Mouse (Mus musculus) thymus, postnatal 0 days (tissue): ENCODE measurements around the gene Ddx39. TPM values are rescaled to one million over a fixed set of nuclear protein-coding genes. Genes with fewer than 3 reads are reported as not detected.

ENCODE experiments used
- DNase-seq: peaks from one replicate; pipeline ENCODE4 v3.0.0-alpha.2; 2015; ENCODE audit warnings: low spot score
- polyA plus RNA-seq: library from polyadenylated mRNA; unstranded; fragments of >200 nt; fragmentation: Nextera tagmentation; extraction: Ambion mirVana; gene quantifications from 2 replicates; pipeline ENCODE4 v1.2.1, GENCODE M21; 2015

Ddx39 gene
- polyA plus RNA-seq, 1 experiment from 2014 or later = 325 TPM

DNA sequence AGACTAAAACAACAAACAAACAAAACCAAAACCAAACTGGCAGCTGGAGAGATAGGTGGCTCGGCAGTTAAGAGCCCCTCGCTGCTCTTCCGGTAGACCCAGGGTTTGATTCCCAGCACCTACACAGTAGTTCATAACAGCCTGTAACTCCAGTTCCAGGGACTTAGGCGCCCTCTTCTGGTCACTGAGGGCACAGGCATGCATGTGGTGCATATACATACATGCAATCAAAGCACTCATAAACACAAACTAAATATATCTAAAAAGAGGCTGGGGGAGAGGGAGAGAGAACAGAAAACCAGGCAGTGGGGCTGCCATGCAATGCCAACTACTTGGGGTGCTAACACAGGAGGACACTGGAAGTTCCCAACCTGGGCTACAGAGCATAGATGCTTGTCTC lies 22.4 kb downstream of the Ddx39 start:
- DNase-seq = no peak

- DNase-seq = no peak
Measured at GRCm38 (mm10) chr8:83737852-83738562, 23.0 kb downstream of the Ddx39 start.

GRCm38 (mm10) chr8:83738949-83739710 lies 24.2 kb downstream of the Ddx39 start:
- peak; percentile 28 for DNase-seq

DNA sequence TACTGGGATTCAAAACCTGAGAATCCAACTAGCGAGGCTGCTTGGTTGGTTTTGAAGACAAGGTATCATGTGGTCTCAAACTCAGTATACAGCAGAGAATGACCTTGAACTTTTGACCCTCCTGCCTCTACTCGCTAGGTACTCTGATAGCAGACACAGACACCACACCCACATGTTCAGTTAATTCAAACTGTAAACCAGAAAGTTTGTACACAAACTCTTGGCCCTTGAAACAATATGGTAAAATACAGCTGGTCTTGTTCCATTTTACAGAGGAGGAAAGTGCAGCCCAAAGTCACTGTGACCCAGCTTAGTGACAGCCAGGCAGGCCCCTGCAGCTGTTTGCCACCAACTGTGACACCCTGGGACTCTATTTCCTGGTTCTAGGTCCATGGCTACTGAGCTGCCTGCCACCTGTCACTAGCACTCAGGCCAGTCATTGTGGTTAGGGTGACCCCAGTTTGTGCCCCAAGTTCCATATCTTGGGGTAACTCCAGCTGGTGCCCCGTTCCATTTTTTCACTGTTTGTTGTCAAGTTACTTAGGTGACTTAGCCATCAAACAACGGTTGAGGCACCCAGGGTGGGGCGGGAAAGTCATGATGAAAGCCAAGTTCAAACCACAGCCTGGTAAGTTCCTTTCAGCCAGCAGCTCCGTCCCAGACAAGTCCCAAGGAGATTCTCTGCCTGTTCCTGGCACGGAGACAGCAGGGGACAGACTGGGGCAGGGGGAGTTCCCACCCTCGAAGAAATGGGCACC lies 24.9 kb downstream of the Ddx39 start:
- peak; percentile 92 for DNase-seq

DNA sequence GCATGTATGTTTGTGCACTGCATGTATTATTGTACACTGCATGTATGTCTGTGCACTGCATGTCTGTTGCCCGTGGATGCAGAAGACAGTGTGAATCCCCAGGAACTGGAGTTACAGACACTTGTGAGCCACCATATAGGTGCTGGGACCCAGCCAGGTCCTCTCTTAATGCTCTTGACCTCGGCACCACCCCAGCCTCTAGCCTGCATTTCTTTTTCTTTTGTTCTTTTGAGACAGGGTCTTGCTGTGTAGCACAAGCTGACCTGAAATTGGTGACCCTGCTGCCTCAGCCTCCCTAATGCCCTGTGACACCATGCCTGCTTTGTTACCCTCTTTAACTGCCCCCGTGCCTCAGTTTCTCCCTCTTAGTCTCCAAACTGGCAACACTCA lies 25.6 kb downstream of the Ddx39 start:
- DNase-seq = no peak

GRCm38 (mm10) chr8:83740976-83741741 lies 26.2 kb downstream of the Ddx39 start, which contains the start of gene Adgre5:
TSS of gene Adgre5 (minus strand) at chr8:83741326.
- peak; percentile 62 for DNase-seq

- DNase-seq = peak; percentile 62
Measured at GRCm38 (mm10) chr8:83741849-83742655, 27.1 kb downstream of the Ddx39 start.

GRCm38 (mm10) chr8:83742968-83743367 lies 28.0 kb downstream of the Ddx39 start:
- no peak for DNase-seq

DNA sequence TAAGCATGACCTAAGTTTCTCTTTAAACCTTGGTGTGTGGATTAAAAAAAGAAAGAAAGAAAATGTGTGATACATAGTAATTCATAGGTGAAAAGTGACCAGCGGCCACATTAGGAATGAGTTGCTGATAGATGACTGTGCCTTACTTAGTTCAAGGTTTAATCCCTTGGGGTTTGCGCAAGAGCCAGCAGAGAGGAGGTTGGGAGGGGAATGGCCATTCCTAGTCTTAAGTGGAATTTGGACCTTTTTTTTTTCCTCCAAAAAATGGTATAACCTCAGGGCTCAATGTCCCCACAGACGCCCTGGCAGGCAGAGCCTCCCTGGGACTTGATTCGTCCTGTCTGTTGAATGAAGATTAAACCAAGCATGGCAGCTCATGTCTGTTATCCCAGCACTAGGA lies 29.1 kb downstream of the Ddx39 start:
- no peak for DNase-seq

DNA sequence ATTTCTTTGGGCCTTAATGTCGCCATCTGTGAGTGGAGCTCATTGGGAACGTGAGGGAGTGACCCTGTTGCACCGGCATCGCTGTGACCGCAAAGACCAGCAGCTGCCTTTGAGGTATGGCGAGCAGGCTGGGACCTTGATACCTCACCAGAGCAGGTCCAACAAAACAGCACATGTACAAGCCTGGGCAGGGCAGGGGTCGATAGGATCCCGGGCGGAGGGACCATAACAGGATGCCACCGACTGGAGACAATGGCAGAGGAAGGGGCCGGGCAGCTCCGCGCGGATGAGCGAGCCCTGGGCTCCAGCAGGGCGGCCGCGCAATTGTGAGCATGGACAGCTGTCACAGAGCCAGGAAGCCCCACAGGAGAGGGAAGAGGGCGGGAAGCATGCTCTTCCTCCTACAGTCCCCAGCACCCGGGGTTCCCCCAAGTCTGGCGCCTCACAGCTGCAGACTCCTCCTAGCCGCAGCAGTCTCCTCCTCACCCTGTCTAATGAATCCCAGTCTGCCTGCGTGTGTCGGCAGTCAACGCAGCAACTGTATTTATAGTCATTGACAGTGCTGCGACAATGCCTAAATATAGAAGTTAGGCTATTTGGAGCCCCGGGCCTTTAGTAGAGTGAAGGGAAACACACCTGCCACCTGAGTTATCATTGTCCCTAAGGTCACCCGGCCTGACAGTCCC lies 32.8 kb downstream of the Ddx39 start:
- peak; percentile 77 for DNase-seq

DNA sequence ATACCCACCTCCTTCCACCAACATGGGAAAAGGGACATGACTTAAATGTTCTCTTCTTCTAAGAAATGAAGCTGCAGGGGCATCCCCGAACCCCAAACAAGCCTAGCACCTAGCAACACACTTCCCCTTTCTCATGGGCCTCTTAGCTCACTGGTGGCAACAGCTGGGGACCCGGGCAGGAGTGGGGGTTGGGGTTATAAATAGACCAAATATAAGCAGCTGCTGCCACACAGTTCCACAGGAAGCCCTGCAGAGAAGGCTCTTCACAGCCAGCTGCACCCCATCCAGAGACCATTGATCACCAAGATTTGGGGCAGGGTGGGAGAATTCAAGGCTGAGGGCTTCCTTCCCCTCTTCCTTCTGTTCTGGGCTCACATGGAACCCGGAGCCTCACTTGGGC lies 33.7 kb downstream of the Ddx39 start:
- DNase-seq = peak; percentile 93

DNA sequence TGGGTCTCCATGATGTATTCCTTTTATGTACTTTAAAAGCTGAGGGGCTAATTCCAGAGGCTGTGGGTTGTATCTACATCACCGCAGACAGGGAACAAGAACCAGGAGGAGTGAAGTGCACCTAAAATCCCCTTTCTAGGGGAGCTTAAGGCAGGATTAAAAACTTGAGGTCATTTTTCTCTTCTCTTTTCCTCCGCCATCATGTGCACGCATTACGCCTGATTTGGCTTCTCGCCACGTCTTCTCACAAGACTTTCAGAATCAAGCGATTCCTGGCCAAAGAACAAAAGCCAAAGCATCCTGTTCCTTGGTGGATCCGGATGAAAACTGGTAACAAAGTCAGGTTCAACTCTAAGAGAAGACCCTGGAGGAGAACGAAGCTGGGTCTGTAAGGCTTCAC lies 34.3 kb downstream of the Ddx39 start:
- DNase-seq = no peak

DNA sequence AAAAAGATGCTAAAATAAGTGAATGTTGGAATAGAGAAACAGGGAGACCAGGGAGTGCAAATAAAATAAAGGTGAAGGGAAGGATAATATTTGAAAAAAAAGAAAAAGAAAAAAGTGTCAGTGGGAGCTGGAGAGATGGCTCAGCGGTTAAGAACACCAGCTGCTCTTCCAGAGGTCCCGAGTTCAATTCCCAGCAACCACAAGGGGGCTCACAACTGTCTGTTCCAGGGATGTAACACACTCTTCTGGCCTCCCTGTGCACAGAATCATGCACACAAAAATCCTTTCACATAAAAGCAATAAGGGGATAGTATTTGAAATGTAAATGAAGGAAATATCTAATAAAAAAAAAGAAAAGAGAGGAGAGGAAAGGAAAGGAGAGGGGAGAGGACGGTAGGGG lies 39.2 kb downstream of the Ddx39 start:
- DNase-seq = no peak

GRCm38 (mm10) chr8:83756273-83756672 lies 41.3 kb downstream of the Ddx39 start:
- DNase-seq = no peak

DNA sequence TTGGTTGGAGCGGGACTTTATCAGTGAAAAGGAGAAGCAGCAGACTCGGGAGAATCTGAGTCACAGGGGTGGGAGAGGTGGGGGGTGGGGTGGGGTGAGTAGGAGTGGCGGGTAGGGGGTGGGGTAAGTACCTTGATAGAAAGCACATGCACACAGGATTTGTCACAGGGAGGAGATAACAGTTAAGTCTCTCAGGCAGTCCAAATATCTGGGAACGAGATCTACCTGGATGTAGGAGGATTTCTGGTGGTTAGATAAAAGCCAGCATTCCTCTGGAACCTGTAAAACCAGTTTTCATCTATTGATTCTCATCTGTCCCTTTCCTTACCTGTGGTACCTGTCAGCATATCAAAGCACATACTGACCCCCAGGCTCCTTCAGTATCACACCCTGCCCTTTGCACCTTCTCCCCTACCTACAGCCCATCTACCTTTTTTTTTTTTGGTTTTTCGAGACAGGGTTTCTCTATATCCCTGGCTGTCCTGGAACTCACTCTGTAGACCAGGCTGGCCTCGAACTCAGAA lies 42.2 kb downstream of the Ddx39 start:
- DNase-seq = no peak

DNA sequence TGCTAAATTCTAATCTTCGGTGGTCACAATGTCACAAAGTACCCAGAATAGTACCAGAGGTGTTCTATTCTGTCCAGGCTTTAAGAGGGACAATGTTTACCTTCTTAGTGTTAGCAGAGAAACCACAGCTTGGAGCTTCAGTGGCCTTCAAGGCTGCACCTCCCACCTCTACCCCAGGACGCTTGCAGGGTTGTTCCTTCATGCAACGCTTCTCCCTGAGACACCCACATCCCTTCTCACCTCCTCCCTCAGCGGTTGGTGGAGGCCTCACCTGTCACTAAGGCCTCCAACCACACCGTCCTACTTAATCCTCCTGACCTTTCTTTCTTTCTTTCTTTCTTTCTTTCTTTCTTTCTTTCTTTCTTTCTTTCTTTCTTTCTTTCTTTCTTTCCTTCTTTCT lies 43.3 kb downstream of the Ddx39 start:
- peak; percentile 60 for DNase-seq

GRCm38 (mm10) chr8:83759231-83759759 lies 44.3 kb downstream of the Ddx39 start:
- DNase-seq = no peak

DNA sequence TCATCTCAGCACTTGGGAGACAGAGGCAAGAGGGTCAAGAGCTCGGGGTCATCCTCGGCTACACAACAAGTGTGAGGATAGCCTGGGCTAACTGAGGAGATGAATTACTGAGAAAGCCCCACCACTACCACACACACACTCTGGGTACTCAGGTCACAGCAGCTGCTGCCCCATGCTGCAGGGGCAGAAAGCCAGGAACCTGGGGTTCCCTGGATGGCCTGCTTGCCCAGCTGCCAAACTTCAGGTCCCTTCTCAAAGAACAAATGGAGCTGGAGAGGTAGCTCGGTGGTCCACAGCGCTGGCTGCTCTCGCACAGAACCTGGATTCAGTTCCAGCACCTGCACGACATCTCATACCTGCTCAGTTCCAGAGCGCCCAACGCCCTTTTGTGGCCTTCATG lies 49.1 kb downstream of the Ddx39 start:
- no peak for DNase-seq

DNA sequence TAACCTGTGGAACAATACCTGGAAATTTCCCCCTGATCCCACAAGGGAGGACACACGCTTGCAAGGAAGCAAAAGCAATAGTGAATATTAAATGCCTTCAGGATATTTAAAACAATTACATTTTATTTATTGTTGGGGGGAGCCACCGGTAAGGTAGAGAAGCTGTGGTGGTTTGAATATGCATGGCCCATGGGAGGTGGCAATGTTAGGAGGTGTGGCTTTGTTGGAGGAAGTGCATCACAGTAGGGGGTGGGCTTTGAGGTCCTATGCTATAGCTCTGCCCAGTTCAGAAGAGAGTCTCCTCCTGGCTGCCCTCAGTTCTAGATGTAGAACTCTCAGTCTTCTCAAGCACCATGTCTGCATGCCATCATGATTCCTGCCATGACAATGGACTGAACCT lies 49.7 kb downstream of the Ddx39 start:
- DNase-seq = no peak
